Mouse (Mus musculus): ENCODE results near the gene Gm12394. TPM values are rescaled to one million over a fixed set of nuclear protein-coding genes. Genes with fewer than 3 reads are reported as not detected.
"Not testable (repeated sequence)": the region's sequence is repeated elsewhere in the genome, so short reads cannot be mapped to it uniquely, and the experiment has no call there.

Gm12394 gene
- polyA plus RNA-seq, 1 experiment: 0.11 TPM

- not testable (repeated sequence) for H3K27me3 ChIP-seq (ENCODE audit: control insufficient read depth, insufficient read depth, low read length); H3K4me3 ChIP-seq (replicated peaks; ENCODE audit: insufficient read depth, low read depth, low read length); DNase-seq; H3K4me1 ChIP-seq (ENCODE audit: control insufficient read depth, insufficient read depth, low read length); H3K27ac ChIP-seq (ENCODE audit: insufficient read depth, low read length)
- WGBS: no CpG with 5 or more reads among the region's 13 CpGs
Observed at GRCm38 (mm10) chr4:42735245-42735644, 121.3 kb downstream of the Gm12394 start, which contains the start of gene 4930578G10Rik. Gene 4930578G10Rik, plus strand, starts transcription at chr4:42735545.

Other genes with a start within 250 kb of the Gm12394 start
- not detected in 2 replicates for gene Gm10591, start 244.6 kb downstream of the Gm12394 start, polyA plus RNA-seq (2012; rRNA removed)
- gene Gm2564, start 227.1 kb downstream of the Gm12394 start, polyA plus RNA-seq (2012; rRNA removed): 0.89 and 1.2 TPM in 2 replicates
- 0.82 TPM in 1 of 2 replicates, not detected in the other for gene Ccl27b, start 201.5 kb downstream of the Gm12394 start, polyA plus RNA-seq (2012; rRNA removed)
- gene Il11ra2, start 194.9 kb downstream of the Gm12394 start, polyA plus RNA-seq (2012; rRNA removed): 0.14 TPM in 1 of 2 replicates, not detected in the other
- 0.34 and 1.1 TPM in 2 replicates for gene 4930578G10Rik, start 121.2 kb downstream of the Gm12394 start, polyA plus RNA-seq (2012; rRNA removed)
- 1.5 and 1.6 TPM in 2 replicates for gene Ccl19, start 100.2 kb downstream of the Gm12394 start, polyA plus RNA-seq (2012; rRNA removed)
- not detected in 2 replicates for gene Ccl21a, start 82.8 kb downstream of the Gm12394 start, polyA plus RNA-seq (2012; rRNA removed)
- gene Fam205a1, start 2.9 kb downstream of the Gm12394 start, polyA plus RNA-seq (2012; rRNA removed): 0.35 and 0.59 TPM in 2 replicates
- gene Fam205c, start 17.5 kb upstream of the Gm12394 start, polyA plus RNA-seq (2012; rRNA removed): 0.10 TPM in 1 of 2 replicates, not detected in the other
- gene Phf24, start 59.9 kb upstream of the Gm12394 start, polyA plus RNA-seq (2012; rRNA removed): 79.9 and 84.1 TPM in 2 replicates
- gene Dnajb5, start 93.0 kb upstream of the Gm12394 start, polyA plus RNA-seq (2012; rRNA removed): 55.0 and 58.7 TPM in 2 replicates
- gene 1700022I11Rik, start 112.8 kb upstream of the Gm12394 start, polyA plus RNA-seq (2012; rRNA removed): not detected in 2 replicates
- gene Vcp, start 143.7 kb upstream of the Gm12394 start, polyA plus RNA-seq (2012; rRNA removed): 196 and 200 TPM in 2 replicates
- gene Fancg, start 153.7 kb upstream of the Gm12394 start, polyA plus RNA-seq (2012; rRNA removed): 36.2 and 36.7 TPM in 2 replicates
- 35.8 and 35.9 TPM in 2 replicates for gene Pigo, start 169.0 kb upstream of the Gm12394 start, polyA plus RNA-seq (2012; rRNA removed)
- 138 and 142 TPM in 2 replicates for gene Stoml2, start 174.9 kb upstream of the Gm12394 start, polyA plus RNA-seq (2012; rRNA removed)
- 29.9 and 32.5 TPM in 2 replicates for gene Fam214b, start 189.4 kb upstream of the Gm12394 start, polyA plus RNA-seq (2012; rRNA removed)
- 12.8 and 14.5 TPM in 2 replicates for gene Unc13b, start 202.2 kb upstream of the Gm12394 start, polyA plus RNA-seq (2012; rRNA removed)

All from cerebellum, adult 2 months (tissue).